Mouse (Mus musculus): ENCODE results near the gene Immp2l. TPM values are rescaled to one million over a fixed set of nuclear protein-coding genes. Genes with fewer than 3 reads are reported as not detected.

The Immp2l gene
- polyA plus RNA-seq, 1 experiment from 2014 or later, result 20.5 TPM

DNA sequence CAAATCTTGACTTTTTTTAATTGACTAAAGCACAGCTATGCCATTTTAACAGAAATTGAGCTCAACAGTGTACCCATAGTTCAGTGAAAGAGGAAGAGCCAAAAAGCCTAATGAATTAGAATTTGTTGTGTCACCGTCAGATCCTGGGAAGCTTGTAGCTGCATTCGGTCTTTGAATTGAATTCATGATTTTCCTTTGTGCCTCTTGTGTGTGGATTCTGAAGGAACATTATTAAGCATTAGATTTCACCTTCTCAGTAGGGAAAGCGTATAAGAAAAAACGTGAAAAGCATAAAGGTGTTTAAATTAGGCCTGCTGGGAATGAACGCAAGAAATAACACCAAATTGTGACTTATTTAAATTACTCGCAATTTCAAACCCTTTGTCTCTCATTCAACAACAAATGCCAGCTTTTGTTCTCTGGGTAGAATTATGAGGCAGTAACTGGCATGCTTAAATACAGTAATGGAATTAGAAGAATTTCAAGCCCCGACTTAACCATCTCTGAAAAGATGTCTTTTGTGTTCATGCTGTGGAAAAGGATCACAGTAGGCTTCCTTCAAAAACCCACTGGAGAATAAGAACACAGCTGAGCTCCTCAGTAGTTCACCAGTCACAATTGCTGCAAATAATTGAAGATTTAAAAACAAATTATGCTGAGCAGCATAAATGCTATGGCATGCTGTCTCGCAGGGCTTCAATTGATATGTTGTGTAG, 626.1 kb downstream of the Immp2l start:
- Histone ChIP-seq H3K9ac (ENCODE audit: low read length) (no peak overlapping the region), H3K4me2 (ENCODE audit: low read length) (no peak overlapping the region), H3K4me1 (replicated peaks; ENCODE audit: control insufficient read depth, insufficient read depth, low read length) (no peaks in the 10 kb centered on the region), H3K27ac (ENCODE audit: low read depth) (no peak overlapping the region), H3K36me3 (ENCODE audit: control insufficient read depth, insufficient read depth, low read length) (no peaks in the 10 kb centered on the region), H3K9me3 (ENCODE audit: control insufficient read depth, low read length) (no peaks in the 10 kb centered on the region), H3K4me3 (ENCODE audit: low read depth, low read length) (no peak overlapping the region), H3K27me3 (replicated peaks; ENCODE audit: control insufficient read depth, insufficient read depth, low read length) (no peaks in the 10 kb centered on the region)
- no peak for ATAC-seq (replicated peaks; ENCODE audit: low FRiP score, low TSS enrichment, low read depth)
- no peak for DNase-seq (ENCODE audit: low spot score)
- 79% methylated on average over 8 of the region's 8 CpGs for WGBS

DNA sequence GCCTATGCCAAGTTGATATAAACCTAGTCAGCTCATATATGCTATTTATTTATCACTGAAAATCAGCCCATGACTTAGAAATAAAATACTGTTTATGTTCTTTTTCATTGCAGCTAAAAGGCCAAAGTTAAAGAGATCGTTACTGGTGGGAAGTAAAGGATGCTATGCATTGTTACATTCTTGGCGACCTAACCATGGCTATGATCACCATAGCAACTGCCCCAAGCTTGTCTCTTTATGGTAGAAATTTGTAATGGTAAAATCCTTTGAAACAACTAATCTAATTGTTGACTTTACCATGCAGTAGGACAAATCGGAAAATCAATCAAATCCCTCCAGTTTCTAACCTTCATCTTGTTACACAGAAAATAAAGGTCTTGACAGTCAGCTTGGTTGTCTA, 644.4 kb downstream of the Immp2l start:
- no peak overlapping the region for H3K9ac ChIP-seq (ENCODE audit: low read length)
- DNase-seq (ENCODE audit: low spot score) (no peak), ATAC-seq (replicated peaks; ENCODE audit: low FRiP score, low TSS enrichment, low read depth) (no peak)
- H3K27ac ChIP-seq (ENCODE audit: low read depth), result no peak overlapping the region
- no peaks in the 10 kb centered on the region for H3K9me3 ChIP-seq (ENCODE audit: control insufficient read depth, low read length)
- no peaks in the 10 kb centered on the region for H3K4me1 ChIP-seq (replicated peaks; ENCODE audit: control insufficient read depth, insufficient read depth, low read length)
- no peaks in the 10 kb centered on the region for H3K36me3 ChIP-seq (ENCODE audit: control insufficient read depth, insufficient read depth, low read length)
- H3K27me3 ChIP-seq (replicated peaks; ENCODE audit: control insufficient read depth, insufficient read depth, low read length), result no peaks in the 10 kb centered on the region
- no peak overlapping the region for H3K4me2 ChIP-seq (ENCODE audit: low read length)
- no peak overlapping the region for H3K4me3 ChIP-seq (ENCODE audit: low read depth, low read length)
- WGBS, result 81% methylated on average over 3 of the region's 3 CpGs

DNA sequence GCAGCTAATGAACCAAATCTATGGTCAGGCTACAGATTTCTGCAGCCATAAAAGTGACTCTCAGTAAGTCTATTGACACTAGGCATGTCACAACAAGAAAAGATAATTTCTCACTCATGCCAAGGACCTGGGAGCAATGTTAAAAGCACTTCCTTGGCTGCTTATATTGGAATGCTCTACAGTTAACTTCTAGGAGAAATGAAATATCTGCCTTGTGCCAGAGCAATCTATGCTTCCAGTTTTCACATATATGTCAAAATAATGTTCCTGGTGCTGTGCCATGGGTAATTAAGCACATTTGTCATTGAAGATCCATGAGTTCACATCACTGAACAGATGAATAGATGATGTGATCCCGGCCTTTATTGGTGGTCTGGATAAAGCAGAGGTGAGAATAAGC, 645.6 kb downstream of the Immp2l start:
- no peaks in the 10 kb centered on the region for H3K27me3 ChIP-seq (replicated peaks; ENCODE audit: control insufficient read depth, insufficient read depth, low read length)
- H3K9me3 ChIP-seq (ENCODE audit: control insufficient read depth, low read length), result no peaks in the 10 kb centered on the region
- H3K4me1 ChIP-seq (replicated peaks; ENCODE audit: control insufficient read depth, insufficient read depth, low read length), result no peaks in the 10 kb centered on the region
- H3K27ac ChIP-seq (ENCODE audit: low read depth), result no peak overlapping the region
- H3K4me2 ChIP-seq (ENCODE audit: low read length), result no peak overlapping the region
- H3K9ac ChIP-seq (ENCODE audit: low read length), result no peak overlapping the region
- ATAC-seq (replicated peaks; ENCODE audit: low FRiP score, low TSS enrichment, low read depth) (no peak), DNase-seq (ENCODE audit: low spot score) (no peak)
- H3K36me3 ChIP-seq (ENCODE audit: control insufficient read depth, insufficient read depth, low read length), result no peaks in the 10 kb centered on the region
- H3K4me3 ChIP-seq (ENCODE audit: low read depth, low read length), result no peak overlapping the region
- WGBS, result 86% methylated on average over 1 of the region's 1 CpGs

DNA sequence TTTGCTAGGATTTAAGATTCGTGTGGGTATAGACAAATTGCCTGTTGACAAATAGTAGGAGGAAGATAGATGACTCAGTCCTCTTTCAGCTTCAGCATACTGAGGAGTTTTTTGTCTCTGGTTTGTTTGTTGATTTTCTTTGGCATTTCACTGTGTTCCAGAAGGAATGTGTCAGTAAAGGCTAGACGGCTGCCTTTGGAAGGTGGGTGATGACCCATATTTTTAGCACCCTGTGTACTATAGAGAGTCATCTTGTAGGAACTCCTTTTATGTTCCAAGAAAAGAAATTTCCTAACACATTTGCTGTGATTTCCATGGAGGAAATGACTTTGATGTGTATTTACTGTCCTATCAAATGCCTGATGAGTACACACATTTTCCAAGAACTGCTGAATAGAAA, 651.0 kb downstream of the Immp2l start:
- H3K27me3 ChIP-seq (replicated peaks; ENCODE audit: control insufficient read depth, insufficient read depth, low read length), result no peaks in the 10 kb centered on the region

DNA sequence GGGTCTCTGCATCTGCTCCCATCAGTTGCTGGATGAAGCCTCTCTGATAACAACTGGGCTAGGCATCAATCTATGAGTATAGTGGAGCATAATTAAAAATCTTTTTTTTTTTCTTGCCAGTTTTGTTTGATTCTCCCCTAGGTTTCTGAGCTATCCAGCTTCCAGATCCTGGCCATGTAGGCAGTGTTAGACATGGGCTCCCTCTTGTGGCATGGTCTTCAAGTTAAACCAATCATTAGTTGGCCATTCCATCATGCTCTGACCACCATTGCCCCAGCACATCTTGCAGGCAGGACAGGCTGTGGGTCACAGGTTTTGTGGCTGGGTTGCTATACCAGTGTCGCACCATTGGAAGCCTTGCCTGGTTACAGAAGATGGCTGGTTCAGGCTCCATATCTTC, 656.3 kb downstream of the Immp2l start:
- Histone ChIP-seq H3K9ac (ENCODE audit: low read length) (no peak overlapping the region), H3K4me2 (ENCODE audit: low read length) (no peak overlapping the region), H3K27me3 (replicated peaks; ENCODE audit: control insufficient read depth, insufficient read depth, low read length) (no peaks in the 10 kb centered on the region), H3K4me1 (replicated peaks; ENCODE audit: control insufficient read depth, insufficient read depth, low read length) (no peaks in the 10 kb centered on the region), H3K9me3 (ENCODE audit: control insufficient read depth, low read length) (no peaks in the 10 kb centered on the region), H3K4me3 (ENCODE audit: low read depth, low read length) (no peak overlapping the region), H3K36me3 (ENCODE audit: control insufficient read depth, insufficient read depth, low read length) (no peaks in the 10 kb centered on the region), H3K27ac (ENCODE audit: low read depth) (no peak overlapping the region)
- 84% methylated on average over 1 of the region's 1 CpGs for WGBS
- DNase-seq (ENCODE audit: low spot score), result no peak
- no peak for ATAC-seq (replicated peaks; ENCODE audit: low FRiP score, low TSS enrichment, low read depth)

More for the DNA sequence above, 651.0 kb downstream of the Immp2l start:
- H3K4me1 ChIP-seq (replicated peaks; ENCODE audit: control insufficient read depth, insufficient read depth, low read length), result no peaks in the 10 kb centered on the region
- H3K4me3 ChIP-seq (ENCODE audit: low read depth, low read length), result no peak overlapping the region
- H3K9me3 ChIP-seq (ENCODE audit: control insufficient read depth, low read length), result no peaks in the 10 kb centered on the region
- H3K27ac ChIP-seq (ENCODE audit: low read depth), result no peak overlapping the region
- H3K9ac ChIP-seq (ENCODE audit: low read length), result no peak overlapping the region
- H3K36me3 ChIP-seq (ENCODE audit: control insufficient read depth, insufficient read depth, low read length), result no peaks in the 10 kb centered on the region
- WGBS, result 41% methylated on average over 2 of the region's 2 CpGs
- no peak for ATAC-seq (replicated peaks; ENCODE audit: low FRiP score, low TSS enrichment, low read depth)
- DNase-seq (ENCODE audit: low spot score), result no peak
- H3K4me2 ChIP-seq (ENCODE audit: low read length), result no peak overlapping the region

DNA sequence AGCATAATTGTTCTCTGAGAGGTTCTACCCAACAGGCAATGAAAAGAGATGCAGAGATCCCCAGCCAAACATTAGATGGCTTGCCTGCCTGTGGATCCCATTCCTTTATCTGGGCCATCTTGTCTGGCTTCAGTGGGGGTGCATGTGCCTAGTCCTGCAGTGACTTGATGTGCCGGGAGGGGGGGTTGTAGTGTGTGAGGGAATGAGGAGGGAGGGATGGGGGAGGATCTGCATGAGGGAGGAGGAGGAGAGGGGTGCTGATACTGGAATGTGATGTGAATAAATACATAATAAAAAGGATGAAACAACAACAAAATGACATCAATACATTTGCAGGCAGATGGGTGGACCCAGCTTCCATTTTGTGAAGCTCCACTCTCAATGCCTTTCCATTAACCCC, 658.3 kb downstream of the Immp2l start:
- WGBS, result 75% methylated on average over 1 of the region's 1 CpGs
- H3K27me3 ChIP-seq (replicated peaks; ENCODE audit: control insufficient read depth, insufficient read depth, low read length), result no peaks in the 10 kb centered on the region
- no peak overlapping the region for H3K4me3 ChIP-seq (ENCODE audit: low read depth, low read length)
- H3K9ac ChIP-seq (ENCODE audit: low read length), result no peak overlapping the region
- H3K4me2 ChIP-seq (ENCODE audit: low read length), result no peak overlapping the region
- no peak overlapping the region for H3K27ac ChIP-seq (ENCODE audit: low read depth)
- H3K4me1 ChIP-seq (replicated peaks; ENCODE audit: control insufficient read depth, insufficient read depth, low read length), result no peaks in the 10 kb centered on the region
- no peak for ATAC-seq (replicated peaks; ENCODE audit: low FRiP score, low TSS enrichment, low read depth)
- no peaks in the 10 kb centered on the region for H3K36me3 ChIP-seq (ENCODE audit: control insufficient read depth, insufficient read depth, low read length)
- H3K9me3 ChIP-seq (ENCODE audit: control insufficient read depth, low read length), result no peaks in the 10 kb centered on the region
- no peak for DNase-seq (ENCODE audit: low spot score)

DNA sequence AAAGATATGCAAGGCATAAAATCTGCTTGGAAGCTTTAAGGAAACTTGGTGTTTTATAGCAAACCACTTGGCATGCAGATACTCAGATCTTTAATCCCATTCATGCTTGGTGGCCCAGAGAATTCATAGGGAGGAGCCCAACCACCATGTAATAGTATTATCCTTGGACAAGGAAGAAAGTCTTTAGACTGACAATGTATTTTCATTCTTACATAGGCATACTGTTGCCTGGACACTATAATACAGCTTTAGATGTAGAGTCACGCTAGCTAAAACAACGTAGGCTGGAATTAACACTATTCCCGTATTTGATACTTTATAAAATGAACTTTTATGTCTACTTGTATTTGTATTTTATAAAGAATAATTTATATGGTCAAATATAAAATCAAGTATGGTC, 665.9 kb downstream of the Immp2l start:
- no peaks in the 10 kb centered on the region for H3K9me3 ChIP-seq (ENCODE audit: control insufficient read depth, low read length)
- H3K4me3 ChIP-seq (ENCODE audit: low read depth, low read length), result no peak overlapping the region
- no peaks in the 10 kb centered on the region for H3K4me1 ChIP-seq (replicated peaks; ENCODE audit: control insufficient read depth, insufficient read depth, low read length)
- 91% methylated on average over 3 of the region's 3 CpGs for WGBS
- no peaks in the 10 kb centered on the region for H3K36me3 ChIP-seq (ENCODE audit: control insufficient read depth, insufficient read depth, low read length)
- no peak overlapping the region for H3K4me2 ChIP-seq (ENCODE audit: low read length)
- no peak overlapping the region for H3K27ac ChIP-seq (ENCODE audit: low read depth)
- DNase-seq (ENCODE audit: low spot score) (no peak), ATAC-seq (replicated peaks; ENCODE audit: low FRiP score, low TSS enrichment, low read depth) (no peak)
- H3K27me3 ChIP-seq (replicated peaks; ENCODE audit: control insufficient read depth, insufficient read depth, low read length), result no peaks in the 10 kb centered on the region
- no peak overlapping the region for H3K9ac ChIP-seq (ENCODE audit: low read length)

DNA sequence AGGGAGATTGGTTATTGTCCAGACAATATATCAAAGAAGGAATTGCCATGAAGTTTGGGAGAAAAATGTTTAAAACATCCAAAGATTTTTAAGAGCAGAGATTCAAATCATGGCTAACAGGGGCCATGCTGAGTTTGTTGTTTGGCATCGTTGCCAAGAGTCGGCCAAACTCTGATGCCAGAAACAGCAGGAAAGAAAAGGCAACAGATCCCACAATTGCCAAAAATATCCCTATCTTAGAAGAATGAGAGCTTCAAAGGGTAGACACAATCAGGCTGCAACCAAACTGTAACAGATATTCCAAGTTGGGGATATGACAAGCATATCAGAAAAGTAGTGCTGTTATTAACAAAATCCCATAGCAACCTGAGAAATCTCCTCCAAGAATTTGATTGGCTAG, 686.7 kb downstream of the Immp2l start:
- H3K4me2 ChIP-seq (ENCODE audit: low read length), result no peak overlapping the region

DNA sequence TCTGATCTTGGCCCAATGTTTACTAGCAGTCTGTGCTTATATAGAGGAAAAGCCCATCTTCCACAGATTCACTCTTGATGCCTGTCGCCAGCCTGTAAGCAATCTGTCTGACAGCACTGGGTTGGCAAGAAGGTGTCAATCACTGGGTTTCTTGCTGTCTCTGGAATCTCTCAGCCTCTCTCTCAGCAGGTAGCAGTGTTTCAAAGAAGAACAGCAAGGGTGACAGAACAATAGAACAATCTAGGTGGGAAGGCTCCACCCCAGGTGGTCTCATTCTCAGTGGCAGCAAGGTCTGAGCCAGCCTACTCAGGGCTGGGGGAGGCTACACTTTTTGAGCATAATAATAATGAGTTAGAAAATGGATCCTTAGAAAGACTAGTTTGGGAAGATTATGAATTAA, 693.1 kb downstream of the Immp2l start:
- H3K27ac ChIP-seq (ENCODE audit: low read depth), result no peak overlapping the region
- no peak for DNase-seq (ENCODE audit: low spot score)
- 54% methylated on average over 1 of the region's 1 CpGs for WGBS

More for the DNA sequence above, 686.7 kb downstream of the Immp2l start:
- Histone ChIP-seq H3K9me3 (ENCODE audit: control insufficient read depth, low read length) (no peaks in the 10 kb centered on the region), H3K4me3 (ENCODE audit: low read depth, low read length) (no peak overlapping the region), H3K36me3 (ENCODE audit: control insufficient read depth, insufficient read depth, low read length) (no peaks in the 10 kb centered on the region), H3K4me1 (replicated peaks; ENCODE audit: control insufficient read depth, insufficient read depth, low read length) (no peaks in the 10 kb centered on the region), H3K9ac (ENCODE audit: low read length) (no peak overlapping the region), H3K27ac (ENCODE audit: low read depth) (no peak overlapping the region), H3K27me3 (replicated peaks; ENCODE audit: control insufficient read depth, insufficient read depth, low read length) (no peaks in the 10 kb centered on the region)
- 93% methylated on average over 2 of the region's 2 CpGs for WGBS
- DNase-seq (ENCODE audit: low spot score) (no peak), ATAC-seq (replicated peaks; ENCODE audit: low FRiP score, low TSS enrichment, low read depth) (no peak)

More for the DNA sequence above, 693.1 kb downstream of the Immp2l start:
- Histone ChIP-seq H3K36me3 (ENCODE audit: control insufficient read depth, insufficient read depth, low read length) (no peaks in the 10 kb centered on the region), H3K27me3 (replicated peaks; ENCODE audit: control insufficient read depth, insufficient read depth, low read length) (no peaks in the 10 kb centered on the region), H3K9ac (ENCODE audit: low read length) (no peak overlapping the region), H3K4me3 (ENCODE audit: low read depth, low read length) (no peak overlapping the region), H3K4me1 (replicated peaks; ENCODE audit: control insufficient read depth, insufficient read depth, low read length) (no peaks in the 10 kb centered on the region), H3K4me2 (ENCODE audit: low read length) (no peak overlapping the region), H3K9me3 (ENCODE audit: control insufficient read depth, low read length) (no peaks in the 10 kb centered on the region)
- ATAC-seq (replicated peaks; ENCODE audit: low FRiP score, low TSS enrichment, low read depth), result no peak

Measured in intestine, embryonic 14.5 days (tissue).